Mouse (Mus musculus): ENCODE results near the gene Gm19668. TPM values are rescaled to one million over a fixed set of nuclear protein-coding genes. Genes with fewer than 3 reads are reported as not detected.
"Not testable (repeated sequence)": the region's sequence is repeated elsewhere in the genome, so short reads cannot be mapped to it uniquely, and the experiment has no call there.

The Gm19668 gene
- polyA plus RNA-seq, 2 experiments = not detected

DNA sequence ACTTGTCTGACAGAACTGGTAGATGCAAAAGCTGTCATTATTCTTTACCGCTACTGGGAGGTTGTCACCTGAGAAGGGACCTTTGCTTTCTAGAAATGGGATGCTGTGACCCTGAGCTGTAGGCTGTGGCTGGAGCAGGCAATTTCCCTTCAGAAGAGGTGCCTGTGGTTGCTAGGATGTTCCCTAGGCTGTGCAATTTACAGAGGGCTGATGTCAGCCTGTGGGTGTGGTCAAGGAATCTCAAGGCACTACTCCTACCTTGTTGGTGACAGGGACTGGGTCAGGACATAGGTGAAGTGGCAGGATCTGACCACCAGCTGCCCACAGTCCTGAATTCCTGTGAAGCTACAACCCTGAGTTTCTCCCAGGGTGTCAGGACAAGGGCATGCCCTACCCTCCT lies 29.2 kb downstream of the Gm19668 start:
- Histone ChIP-seq H3K27me3 (ENCODE audit: control insufficient read depth, insufficient read depth, low read length) (no peaks in the 10 kb centered on the region), H3K9ac (ENCODE audit: low read depth, low read length, severe bottlenecking) (no peak overlapping the region), H3K36me3 (ENCODE audit: control insufficient read depth, insufficient read depth, low read length) (no peaks in the 10 kb centered on the region), H3K4me3 (replicated peaks; ENCODE audit: low read length) (no peak overlapping the region), H3K4me2 (replicated peaks; ENCODE audit: low read depth, low read length, severe bottlenecking) (no peak overlapping the region), H3K27ac (replicated peaks; ENCODE audit: low read depth, low read length) (no peak overlapping the region), H3K4me1 (ENCODE audit: control insufficient read depth, insufficient read depth, low read length) (no peaks in the 10 kb centered on the region), H3K9me3 (ENCODE audit: control insufficient read depth, low read length) (no peaks in the 10 kb centered on the region)
- 75% methylated on average over 1 of the region's 1 CpGs for WGBS
- no peak for TF ChIP-seq POLR2A (IDR thresholded peaks at IDR 0.05; ENCODE audit: borderline replicate concordance, extremely low read depth, insufficient read depth, insufficient read length)
- ATAC-seq (ENCODE audit: low FRiP score, low read depth) (no peak), DNase-seq (ENCODE audit: low spot score) (no peak)

GRCm38 (mm10) chr10:77759582-77759981 lies 39.4 kb downstream of the Gm19668 start, which contains the start of gene Gm3233:
Gene Gm3233, minus strand, starts transcription at chr10:77759682.
- WGBS = no CpG with 5 or more reads among the region's 1 CpGs
- H3K27ac ChIP-seq (replicated peaks; ENCODE audit: low read depth, low read length); H3K4me2 ChIP-seq (replicated peaks; ENCODE audit: low read depth, low read length, severe bottlenecking); H3K9me3 ChIP-seq (ENCODE audit: control insufficient read depth, low read length); H3K4me1 ChIP-seq (ENCODE audit: control insufficient read depth, insufficient read depth, low read length); DNase-seq (ENCODE audit: low spot score); H3K4me3 ChIP-seq (replicated peaks; ENCODE audit: low read length); H3K9ac ChIP-seq (ENCODE audit: low read depth, low read length, severe bottlenecking); ATAC-seq (ENCODE audit: low FRiP score, low read depth); H3K36me3 ChIP-seq (ENCODE audit: control insufficient read depth, insufficient read depth, low read length); H3K27me3 ChIP-seq (ENCODE audit: control insufficient read depth, insufficient read depth, low read length): not testable (repeated sequence)

GRCm38 (mm10) chr10:77753448-77753847 lies 45.5 kb downstream of the Gm19668 start:
- Histone ChIP-seq H3K4me2 (replicated peaks; ENCODE audit: low read depth, low read length, severe bottlenecking) (no peak overlapping the region), H3K9me3 (ENCODE audit: control insufficient read depth, low read length) (no peaks in the 10 kb centered on the region), H3K27me3 (ENCODE audit: control insufficient read depth, insufficient read depth, low read length) (no peaks in the 10 kb centered on the region), H3K9ac (ENCODE audit: low read depth, low read length, severe bottlenecking) (no peak overlapping the region), H3K27ac (replicated peaks; ENCODE audit: low read depth, low read length) (no peak overlapping the region), H3K4me3 (replicated peaks; ENCODE audit: low read length) (no peak overlapping the region), H3K4me1 (ENCODE audit: control insufficient read depth, insufficient read depth, low read length) (no peaks in the 10 kb centered on the region), H3K36me3 (ENCODE audit: control insufficient read depth, insufficient read depth, low read length) (no peaks in the 10 kb centered on the region)
- DNase-seq (ENCODE audit: low spot score) (no peak), ATAC-seq (ENCODE audit: low FRiP score, low read depth) (no peak)
- TF ChIP-seq POLR2A (IDR thresholded peaks at IDR 0.05; ENCODE audit: borderline replicate concordance, extremely low read depth, insufficient read depth, insufficient read length) = no peak

DNA sequence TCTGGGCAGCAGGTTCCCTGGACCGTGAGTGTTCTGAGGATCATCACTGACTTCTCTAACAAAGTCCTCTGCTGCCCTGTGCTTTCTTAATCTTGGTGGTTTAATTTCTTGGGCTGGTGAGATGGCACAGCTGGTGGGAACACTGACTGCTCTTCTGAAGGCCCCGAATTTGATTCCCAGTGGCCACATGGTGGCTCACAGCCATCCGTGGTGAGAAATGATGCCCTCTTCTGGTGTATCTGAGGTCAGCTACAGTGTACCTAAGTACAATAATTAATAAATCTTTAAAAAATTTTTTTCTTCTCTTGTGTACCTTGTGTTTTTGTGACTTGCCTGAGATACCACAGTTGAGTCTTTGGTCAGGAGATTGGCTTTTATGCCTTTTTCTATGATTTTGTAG lies 46.6 kb downstream of the Gm19668 start:
- not testable (repeated sequence) for H3K4me2 ChIP-seq (replicated peaks; ENCODE audit: low read depth, low read length, severe bottlenecking); H3K4me3 ChIP-seq (replicated peaks; ENCODE audit: low read length); H3K36me3 ChIP-seq (ENCODE audit: control insufficient read depth, insufficient read depth, low read length); H3K4me1 ChIP-seq (ENCODE audit: control insufficient read depth, insufficient read depth, low read length); H3K9me3 ChIP-seq (ENCODE audit: control insufficient read depth, low read length); H3K9ac ChIP-seq (ENCODE audit: low read depth, low read length, severe bottlenecking); H3K27me3 ChIP-seq (ENCODE audit: control insufficient read depth, insufficient read depth, low read length); H3K27ac ChIP-seq (replicated peaks; ENCODE audit: low read depth, low read length); DNase-seq (ENCODE audit: low spot score); ATAC-seq (ENCODE audit: low FRiP score, low read depth)
- WGBS = 52% methylated on average over 3 of the region's 3 CpGs

DNA sequence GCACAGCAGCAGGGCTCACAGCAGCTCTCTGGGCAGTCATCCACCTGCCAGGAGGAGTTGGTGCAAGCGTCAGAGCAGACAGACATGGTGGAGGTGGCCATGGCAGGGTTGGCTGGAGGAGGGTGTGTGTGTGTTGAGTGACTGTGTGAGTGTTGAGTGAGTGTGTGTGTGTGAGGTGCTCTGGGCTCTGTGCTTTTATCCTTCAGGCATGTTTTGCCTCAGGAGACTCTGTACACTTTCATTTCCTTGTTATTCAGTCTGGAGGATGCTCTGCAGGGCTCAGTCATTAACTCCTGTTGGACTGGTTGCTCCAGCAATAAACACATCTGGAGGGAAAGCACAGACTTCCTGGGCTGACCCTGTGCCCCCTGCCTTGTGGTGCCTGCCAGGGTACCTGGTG lies 47.7 kb downstream of the Gm19668 start, which contains the start of gene Gm9736:
Gm9736 (minus strand) TSS at position 101 of the 400 bp plus-strand sequence.
- H3K4me1 ChIP-seq (ENCODE audit: control insufficient read depth, insufficient read depth, low read length); H3K27ac ChIP-seq (replicated peaks; ENCODE audit: low read depth, low read length); H3K4me2 ChIP-seq (replicated peaks; ENCODE audit: low read depth, low read length, severe bottlenecking); H3K4me3 ChIP-seq (replicated peaks; ENCODE audit: low read length); H3K9me3 ChIP-seq (ENCODE audit: control insufficient read depth, low read length); H3K27me3 ChIP-seq (ENCODE audit: control insufficient read depth, insufficient read depth, low read length); H3K36me3 ChIP-seq (ENCODE audit: control insufficient read depth, insufficient read depth, low read length); ATAC-seq (ENCODE audit: low FRiP score, low read depth); H3K9ac ChIP-seq (ENCODE audit: low read depth, low read length, severe bottlenecking); DNase-seq (ENCODE audit: low spot score): not testable (repeated sequence)
- 57% methylated on average over 1 of the region's 1 CpGs for WGBS

- not testable (repeated sequence) for H3K9me3 ChIP-seq (ENCODE audit: control insufficient read depth, low read length); H3K36me3 ChIP-seq (ENCODE audit: control insufficient read depth, insufficient read depth, low read length); ATAC-seq (ENCODE audit: low FRiP score, low read depth); H3K4me1 ChIP-seq (ENCODE audit: control insufficient read depth, insufficient read depth, low read length); H3K9ac ChIP-seq (ENCODE audit: low read depth, low read length, severe bottlenecking); H3K27me3 ChIP-seq (ENCODE audit: control insufficient read depth, insufficient read depth, low read length); H3K27ac ChIP-seq (replicated peaks; ENCODE audit: low read depth, low read length); DNase-seq (ENCODE audit: low spot score); H3K4me2 ChIP-seq (replicated peaks; ENCODE audit: low read depth, low read length, severe bottlenecking); H3K4me3 ChIP-seq (replicated peaks; ENCODE audit: low read length)
- WGBS = 92% methylated on average over 1 of the region's 1 CpGs
These were observed 48.2 kb downstream of the Gm19668 start for GRCm38 (mm10) chr10:77750686-77751085.

Other genes starting within 250 kb of the Gm19668 start
Only the 30 nearest of the 33 such genes appear.
- 466 and 472 TPM in 2 replicates for gene Sumo3, start 193.0 kb downstream of the Gm19668 start, polyA plus RNA-seq (2012; rRNA removed)
- 328 and 351 TPM in 2 replicates for gene Sumo3, start 193.0 kb downstream of the Gm19668 start, polyA plus RNA-seq (2014; fragmentation: Nextera tagmentation; extraction: Ambion mirVana)
- gene Gm49325, start 192.9 kb downstream of the Gm19668 start, polyA plus RNA-seq (2012; rRNA removed) = 1.8 and 8.4 TPM in 2 replicates
- gene Gm49325, start 192.9 kb downstream of the Gm19668 start, polyA plus RNA-seq (2014; fragmentation: Nextera tagmentation; extraction: Ambion mirVana) = 1.9 and 5.8 TPM in 2 replicates
- 55.1 and 59.8 TPM in 2 replicates for gene Ube2g2, start 176.9 kb downstream of the Gm19668 start, polyA plus RNA-seq (2012; rRNA removed)
- gene Ube2g2, start 176.9 kb downstream of the Gm19668 start, polyA plus RNA-seq (2014; fragmentation: Nextera tagmentation; extraction: Ambion mirVana) = 57.4 and 58.6 TPM in 2 replicates
- 2.0 TPM in 2 replicates for gene Tspear, start 112.6 kb downstream of the Gm19668 start, polyA plus RNA-seq (2012; rRNA removed)
- 1.1 and 1.5 TPM in 2 replicates for gene Tspear, start 112.6 kb downstream of the Gm19668 start, polyA plus RNA-seq (2014; fragmentation: Nextera tagmentation; extraction: Ambion mirVana)
- not detected in 2 replicates for gene Gm19402, start 108.4 kb downstream of the Gm19668 start, polyA plus RNA-seq (2012; rRNA removed)
- gene Gm19402, start 108.4 kb downstream of the Gm19668 start, polyA plus RNA-seq (2014; fragmentation: Nextera tagmentation; extraction: Ambion mirVana) = not detected in 2 replicates
- gene Gm9508, start 101.9 kb downstream of the Gm19668 start, polyA plus RNA-seq (2012; rRNA removed) = not detected in 2 replicates
- not detected in 2 replicates for gene Gm9508, start 101.9 kb downstream of the Gm19668 start, polyA plus RNA-seq (2014; fragmentation: Nextera tagmentation; extraction: Ambion mirVana)
- gene Gm10272, start 92.5 kb downstream of the Gm19668 start, polyA plus RNA-seq (2012; rRNA removed) = not detected in 2 replicates
- not detected in 2 replicates for gene Gm10272, start 92.5 kb downstream of the Gm19668 start, polyA plus RNA-seq (2014; fragmentation: Nextera tagmentation; extraction: Ambion mirVana)
- not detected in 2 replicates for gene Gm10024, start 87.7 kb downstream of the Gm19668 start, polyA plus RNA-seq (2012; rRNA removed)
- gene Gm10024, start 87.7 kb downstream of the Gm19668 start, polyA plus RNA-seq (2014; fragmentation: Nextera tagmentation; extraction: Ambion mirVana) = 0.94 TPM in 1 of 2 replicates, not detected in the other
- not detected in 2 replicates for gene Gm10142, start 83.3 kb downstream of the Gm19668 start, polyA plus RNA-seq (2012; rRNA removed)
- not detected in 2 replicates for gene Gm10142, start 83.3 kb downstream of the Gm19668 start, polyA plus RNA-seq (2014; fragmentation: Nextera tagmentation; extraction: Ambion mirVana)
- gene Krtap12-1, start 78.5 kb downstream of the Gm19668 start, polyA plus RNA-seq (2012; rRNA removed) = 0.10 and 0.20 TPM in 2 replicates
- gene Krtap12-1, start 78.5 kb downstream of the Gm19668 start, polyA plus RNA-seq (2014; fragmentation: Nextera tagmentation; extraction: Ambion mirVana) = not detected in 2 replicates
- not detected in 2 replicates for gene Gm10100, start 72.6 kb downstream of the Gm19668 start, polyA plus RNA-seq (2012; rRNA removed)
- gene Gm10100, start 72.6 kb downstream of the Gm19668 start, polyA plus RNA-seq (2014; fragmentation: Nextera tagmentation; extraction: Ambion mirVana) = not detected in 2 replicates
- gene Gm18596, start 56.5 kb downstream of the Gm19668 start, polyA plus RNA-seq (2012; rRNA removed) = not detected in 2 replicates
- gene Gm18596, start 56.5 kb downstream of the Gm19668 start, polyA plus RNA-seq (2014; fragmentation: Nextera tagmentation; extraction: Ambion mirVana) = not detected in 2 replicates
- not detected in 2 replicates for gene Gm9736, start 47.8 kb downstream of the Gm19668 start, polyA plus RNA-seq (2012; rRNA removed)
- gene Gm9736, start 47.8 kb downstream of the Gm19668 start, polyA plus RNA-seq (2014; fragmentation: Nextera tagmentation; extraction: Ambion mirVana) = not detected in 2 replicates
- gene Gm3233, start 39.5 kb downstream of the Gm19668 start, polyA plus RNA-seq (2012; rRNA removed) = not detected in 2 replicates
- gene Gm3233, start 39.5 kb downstream of the Gm19668 start, polyA plus RNA-seq (2014; fragmentation: Nextera tagmentation; extraction: Ambion mirVana) = not detected in 2 replicates
- not detected in 2 replicates for gene Gm3238, start 27.8 kb downstream of the Gm19668 start, polyA plus RNA-seq (2012; rRNA removed)
- gene Gm3238, start 27.8 kb downstream of the Gm19668 start, polyA plus RNA-seq (2014; fragmentation: Nextera tagmentation; extraction: Ambion mirVana) = not detected in 2 replicates
- not detected in 2 replicates for gene Gm7138, start 22.2 kb downstream of the Gm19668 start, polyA plus RNA-seq (2012; rRNA removed)
- not detected in 2 replicates for gene Gm7138, start 22.2 kb downstream of the Gm19668 start, polyA plus RNA-seq (2014; fragmentation: Nextera tagmentation; extraction: Ambion mirVana)
- gene Gm3250, start 16.6 kb downstream of the Gm19668 start, polyA plus RNA-seq (2012; rRNA removed) = not detected in 2 replicates
- gene Gm3250, start 16.6 kb downstream of the Gm19668 start, polyA plus RNA-seq (2014; fragmentation: Nextera tagmentation; extraction: Ambion mirVana) = not detected in 2 replicates
- not detected in 2 replicates for gene Gm7137, start 10.9 kb downstream of the Gm19668 start, polyA plus RNA-seq (2012; rRNA removed)
- not detected in 2 replicates for gene Gm7137, start 10.9 kb downstream of the Gm19668 start, polyA plus RNA-seq (2014; fragmentation: Nextera tagmentation; extraction: Ambion mirVana)
- gene Gm9639, start 4.1 kb downstream of the Gm19668 start, polyA plus RNA-seq (2012; rRNA removed) = not detected in 2 replicates
- gene Gm9639, start 4.1 kb downstream of the Gm19668 start, polyA plus RNA-seq (2014; fragmentation: Nextera tagmentation; extraction: Ambion mirVana) = not detected in 2 replicates
- not detected in 2 replicates for gene Gm9507, start 12.7 kb upstream of the Gm19668 start, polyA plus RNA-seq (2012; rRNA removed)
- not detected in 2 replicates for gene Gm9507, start 12.7 kb upstream of the Gm19668 start, polyA plus RNA-seq (2014; fragmentation: Nextera tagmentation; extraction: Ambion mirVana)
- 0.13 and 0.25 TPM in 2 replicates for gene Gm2696, start 15.5 kb upstream of the Gm19668 start, polyA plus RNA-seq (2012; rRNA removed)
- gene Gm2696, start 15.5 kb upstream of the Gm19668 start, polyA plus RNA-seq (2014; fragmentation: Nextera tagmentation; extraction: Ambion mirVana) = not detected in 2 replicates
- not detected in 2 replicates for gene Krtap10-4, start 28.0 kb upstream of the Gm19668 start, polyA plus RNA-seq (2012; rRNA removed)
- gene Krtap10-4, start 28.0 kb upstream of the Gm19668 start, polyA plus RNA-seq (2014; fragmentation: Nextera tagmentation; extraction: Ambion mirVana) = not detected in 2 replicates
- gene Krtap10-10, start 36.8 kb upstream of the Gm19668 start, polyA plus RNA-seq (2012; rRNA removed) = 0.08 and 0.14 TPM in 2 replicates
- not detected in 2 replicates for gene Krtap10-10, start 36.8 kb upstream of the Gm19668 start, polyA plus RNA-seq (2014; fragmentation: Nextera tagmentation; extraction: Ambion mirVana)
- not detected in 2 replicates for gene Gm36176, start 47.7 kb upstream of the Gm19668 start, polyA plus RNA-seq (2012; rRNA removed)
- gene Gm36176, start 47.7 kb upstream of the Gm19668 start, polyA plus RNA-seq (2014; fragmentation: Nextera tagmentation; extraction: Ambion mirVana) = not detected in 2 replicates
- gene Gm10318, start 53.7 kb upstream of the Gm19668 start, polyA plus RNA-seq (2012; rRNA removed) = 0.13 TPM in 1 of 2 replicates, not detected in the other
- gene Gm10318, start 53.7 kb upstream of the Gm19668 start, polyA plus RNA-seq (2014; fragmentation: Nextera tagmentation; extraction: Ambion mirVana) = not detected in 2 replicates
- 0.06 and 0.10 TPM in 2 replicates for gene Gm3285, start 62.8 kb upstream of the Gm19668 start, polyA plus RNA-seq (2012; rRNA removed)
- gene Gm3285, start 62.8 kb upstream of the Gm19668 start, polyA plus RNA-seq (2014; fragmentation: Nextera tagmentation; extraction: Ambion mirVana) = not detected in 2 replicates
- 3.6 and 4.8 TPM in 2 replicates for gene Lrrc3, start 103.4 kb upstream of the Gm19668 start, polyA plus RNA-seq (2012; rRNA removed)
- gene Lrrc3, start 103.4 kb upstream of the Gm19668 start, polyA plus RNA-seq (2014; fragmentation: Nextera tagmentation; extraction: Ambion mirVana) = 3.4 and 3.6 TPM in 2 replicates
- 0.39 and 0.69 TPM in 2 replicates for gene Trpm2, start 171.4 kb upstream of the Gm19668 start, polyA plus RNA-seq (2012; rRNA removed)
- 0.06 and 0.41 TPM in 2 replicates for gene Trpm2, start 171.4 kb upstream of the Gm19668 start, polyA plus RNA-seq (2014; fragmentation: Nextera tagmentation; extraction: Ambion mirVana)
- 42.9 and 55.6 TPM in 2 replicates for gene 1810043G02Rik, start 179.4 kb upstream of the Gm19668 start, polyA plus RNA-seq (2012; rRNA removed)
- 26.5 and 27.1 TPM in 2 replicates for gene 1810043G02Rik, start 179.4 kb upstream of the Gm19668 start, polyA plus RNA-seq (2014; fragmentation: Nextera tagmentation; extraction: Ambion mirVana)
- 129 and 180 TPM in 2 replicates for gene Pfkl, start 210.9 kb upstream of the Gm19668 start, polyA plus RNA-seq (2012; rRNA removed)
- 112 and 122 TPM in 2 replicates for gene Pfkl, start 210.9 kb upstream of the Gm19668 start, polyA plus RNA-seq (2014; fragmentation: Nextera tagmentation; extraction: Ambion mirVana)

All from limb, embryonic 14.5 days (tissue).